Mouse (Mus musculus) myocyte (in vitro differentiated cells): ENCODE results near the gene Vapa.

ENCODE experiments used
- MYOD1 ChIP-seq, 3 experiments: IDR thresholded peaks; one replicate each; pipeline ENCODE4 v1.6.1; 2011; ENCODE audit warnings: control low read depth in 2 of 3, low read depth in 2 of 3, mild to moderate bottlenecking in 2 of 3, moderate library complexity in 1 of 3; ENCODE audit not compliant: insufficient read length in 2 of 3, control insufficient read depth in 1 of 3
- POLR2A ChIP-seq: IDR thresholded peaks from one replicate; pipeline ENCODE4 v1.6.1; 2011; ENCODE audit warnings: low read depth, mild to moderate bottlenecking, control low read depth, moderate library complexity; ENCODE audit not compliant: insufficient read length

- no peak for TF ChIP-seq POLR2A
- TF ChIP-seq MYOD1 (IDR thresholded peaks at IDR 0.05; ENCODE audit: control insufficient read depth in 1 of 3, insufficient read length in 2 of 3, low read depth in 2 of 3): no peak
Measured at GRCm38 (mm10) chr17:65611721-65612120, 1.6 kb downstream of the Vapa start.
